Mouse (Mus musculus): Measurements from ENCODE around the gene Ifna4. TPM values are rescaled to one million over a fixed set of nuclear protein-coding genes. Genes with fewer than 3 reads are reported as not detected.
"Not testable (repeated sequence)": the region's sequence is repeated elsewhere in the genome, so short reads cannot be mapped to it uniquely, and the experiment has no call there.

Gene Ifna4
- not detected in 2 replicates for polyA plus RNA-seq (2012; rRNA removed)

DNA sequence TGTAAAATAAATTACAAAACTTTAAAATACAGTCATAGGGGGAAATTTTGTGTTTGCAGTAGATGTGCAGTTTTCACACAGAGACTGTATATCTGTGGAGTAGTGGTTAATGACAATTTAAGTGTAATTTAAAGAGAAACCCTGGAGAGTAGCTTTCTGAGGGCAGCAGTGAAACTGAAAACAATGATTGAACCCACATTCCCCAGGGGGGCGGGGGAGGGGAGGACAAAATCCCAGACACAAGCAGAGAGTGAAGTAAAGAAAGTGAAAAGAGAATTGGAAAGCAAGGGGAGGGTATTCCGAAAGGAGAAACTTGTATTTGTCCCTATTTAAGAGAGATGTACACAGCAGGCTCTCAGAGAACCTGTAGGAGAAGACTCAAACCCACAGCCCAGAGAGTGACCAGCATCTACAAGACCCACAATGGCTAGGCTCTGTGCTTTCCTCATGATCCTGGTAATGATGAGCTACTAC is at the start of gene Ifna4:
TSS of gene Ifna4 (plus strand) at position 424 of the 474 bp plus-strand sequence.
- H3K36me3 ChIP-seq (ENCODE audit: control insufficient read depth, insufficient read depth, low read length): no peaks in the 10 kb centered on the region
- no peak within 1 kb of the TSS for H3K27ac ChIP-seq (ENCODE audit: insufficient read depth, low read depth, low read length)
- 62% methylated on average over 2 of the region's 2 CpGs for WGBS
- no peaks in the 10 kb centered on the region for H3K4me1 ChIP-seq (ENCODE audit: control insufficient read depth, insufficient read depth, low read length)
- no peak for DNase-seq
- TF ChIP-seq CTCF (conservative IDR thresholded peaks at IDR 0.05; ENCODE audit: insufficient read depth, insufficient read length, low read depth, low read length): no peak
- no peak for TF ChIP-seq POLR2A (IDR thresholded peaks at IDR 0.05; ENCODE audit: low read depth, low read length)
- no peak within 1 kb of the TSS for H3K4me3 ChIP-seq (ENCODE audit: insufficient read depth, low read depth, low read length)
- H3K27me3 ChIP-seq (replicated peaks; ENCODE audit: control insufficient read depth, insufficient read depth, low read length): no peaks in the 10 kb centered on the region

DNA sequence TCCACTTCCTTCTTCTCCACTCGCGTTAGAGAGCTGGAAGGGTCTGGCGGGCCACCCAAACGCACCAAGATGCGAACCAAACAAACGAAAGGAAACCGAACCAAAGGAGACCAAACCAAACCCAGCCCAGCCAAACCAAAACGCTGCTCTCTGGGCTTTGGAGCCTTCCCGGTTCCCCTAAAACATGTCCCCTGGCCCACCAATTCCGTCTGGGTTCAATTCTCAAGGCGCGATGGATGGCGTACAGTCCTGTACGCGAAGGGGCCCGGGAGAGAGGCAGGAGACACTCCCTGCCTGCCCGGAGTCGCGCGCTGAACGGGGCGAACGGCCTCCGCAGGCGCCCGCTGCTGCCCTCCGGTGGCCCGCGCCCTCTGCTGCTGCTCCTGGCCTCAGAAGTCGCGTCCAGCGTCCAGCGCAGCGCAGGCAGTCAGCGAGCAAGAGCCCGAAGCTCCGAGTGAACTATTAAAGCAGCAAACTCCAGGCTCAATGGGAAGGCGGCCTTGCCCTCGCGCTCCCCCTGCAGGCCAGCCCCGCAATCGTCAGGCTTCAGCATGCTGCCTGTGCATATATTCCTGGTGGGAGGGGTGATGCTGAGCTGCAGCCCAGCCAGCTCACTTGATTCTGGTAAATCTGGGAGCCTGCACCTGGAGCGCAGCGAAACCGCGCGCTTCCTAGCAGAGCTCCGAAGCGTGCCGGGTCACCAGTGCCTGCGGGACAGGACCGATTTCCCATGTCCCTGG is 47.6 kb upstream of the Ifna4 start, which contains the start of gene Gm13275:
TSS of gene Gm13275 (plus strand) at position 552 of the 740 bp plus-strand sequence.
- not testable (repeated sequence) for H3K27ac ChIP-seq (ENCODE audit: insufficient read depth, low read depth, low read length); H3K4me1 ChIP-seq (ENCODE audit: control insufficient read depth, insufficient read depth, low read length); H3K27me3 ChIP-seq (replicated peaks; ENCODE audit: control insufficient read depth, insufficient read depth, low read length); H3K36me3 ChIP-seq (ENCODE audit: control insufficient read depth, insufficient read depth, low read length); H3K4me3 ChIP-seq (ENCODE audit: insufficient read depth, low read depth, low read length)
- peak; percentile 51 for DNase-seq
- WGBS: under 1% methylated on average over 16 of the region's 52 CpGs

DNA sequence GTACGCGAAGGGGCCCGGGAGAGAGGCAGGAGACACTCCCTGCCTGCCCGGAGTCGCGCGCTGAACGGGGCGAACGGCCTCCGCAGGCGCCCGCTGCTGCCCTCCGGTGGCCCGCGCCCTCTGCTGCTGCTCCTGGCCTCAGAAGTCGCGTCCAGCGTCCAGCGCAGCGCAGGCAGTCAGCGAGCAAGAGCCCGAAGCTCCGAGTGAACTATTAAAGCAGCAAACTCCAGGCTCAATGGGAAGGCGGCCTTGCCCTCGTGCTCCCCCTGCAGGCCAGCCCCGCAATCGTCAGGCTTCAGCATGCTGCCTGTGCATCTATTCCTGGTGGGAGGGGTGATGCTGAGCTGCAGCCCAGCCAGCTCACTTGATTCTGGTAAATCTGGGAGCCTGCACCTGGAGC is 44.6 kb upstream of the Ifna4 start, which contains the start of gene Gm13279:
TSS of gene Gm13279 (plus strand) at position 301 of the 400 bp plus-strand sequence.
- WGBS: no CpG with 5 or more reads among the region's 28 CpGs
- H3K4me1 ChIP-seq (ENCODE audit: control insufficient read depth, insufficient read depth, low read length); H3K36me3 ChIP-seq (ENCODE audit: control insufficient read depth, insufficient read depth, low read length); H3K27ac ChIP-seq (ENCODE audit: insufficient read depth, low read depth, low read length); DNase-seq; H3K27me3 ChIP-seq (replicated peaks; ENCODE audit: control insufficient read depth, insufficient read depth, low read length); H3K4me3 ChIP-seq (ENCODE audit: insufficient read depth, low read depth, low read length): not testable (repeated sequence)

DNA sequence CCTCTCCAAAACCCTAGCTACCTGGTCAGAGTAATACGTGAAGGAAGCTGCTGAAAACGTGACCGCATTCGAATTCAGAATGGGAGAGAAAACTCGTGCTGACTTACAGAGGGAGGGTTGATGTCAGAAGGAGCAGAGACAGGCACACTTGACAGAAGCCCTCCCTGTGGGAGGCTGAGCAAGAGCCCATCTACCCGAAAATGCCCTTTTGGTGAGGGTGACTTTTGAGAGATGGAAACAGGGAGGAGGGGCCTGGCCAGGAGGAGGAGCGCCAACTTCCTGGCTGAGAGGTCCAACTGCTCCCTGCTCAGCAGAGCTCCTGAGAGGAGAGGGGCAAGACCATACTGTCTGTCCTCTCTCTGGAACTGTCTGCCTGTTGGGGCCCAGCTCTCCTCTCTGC is 42.3 kb upstream of the Ifna4 start, which contains the start of gene Gm13285:
TSS of gene Gm13285 (plus strand) at position 301 of the 400 bp plus-strand sequence.
- not testable (repeated sequence) for H3K4me3 ChIP-seq (ENCODE audit: insufficient read depth, low read depth, low read length)
- WGBS: 12% methylated on average over 6 of the region's 7 CpGs

DNA sequence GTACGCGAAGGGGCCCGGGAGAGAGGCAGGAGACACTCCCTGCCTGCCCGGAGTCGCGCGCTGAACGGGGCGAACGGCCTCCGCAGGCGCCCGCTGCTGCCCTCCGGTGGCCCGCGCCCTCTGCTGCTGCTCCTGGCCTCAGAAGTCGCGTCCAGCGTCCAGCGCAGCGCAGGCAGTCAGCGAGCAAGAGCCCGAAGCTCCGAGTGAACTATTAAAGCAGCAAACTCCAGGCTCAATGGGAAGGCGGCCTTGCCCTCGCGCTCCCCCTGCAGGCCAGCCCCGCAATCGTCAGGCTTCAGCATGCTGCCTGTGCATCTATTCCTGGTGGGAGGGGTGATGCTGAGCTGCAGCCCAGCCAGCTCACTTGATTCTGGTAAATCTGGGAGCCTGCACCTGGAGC is 38.7 kb upstream of the Ifna4 start, which contains the start of gene Gm13287:
TSS of gene Gm13287 (plus strand) at position 301 of the 400 bp plus-strand sequence.
- not testable (repeated sequence) for H3K4me1 ChIP-seq (ENCODE audit: control insufficient read depth, insufficient read depth, low read length); H3K27me3 ChIP-seq (replicated peaks; ENCODE audit: control insufficient read depth, insufficient read depth, low read length); H3K4me3 ChIP-seq (ENCODE audit: insufficient read depth, low read depth, low read length); H3K36me3 ChIP-seq (ENCODE audit: control insufficient read depth, insufficient read depth, low read length); DNase-seq; H3K27ac ChIP-seq (ENCODE audit: insufficient read depth, low read depth, low read length)
- no CpG with 5 or more reads among the region's 29 CpGs for WGBS

More for the DNA sequence above, 42.3 kb upstream of the Ifna4 start, which contains the start of gene Gm13285:
- not testable (repeated sequence) for H3K27ac ChIP-seq (ENCODE audit: insufficient read depth, low read depth, low read length); DNase-seq; H3K27me3 ChIP-seq (replicated peaks; ENCODE audit: control insufficient read depth, insufficient read depth, low read length); H3K36me3 ChIP-seq (ENCODE audit: control insufficient read depth, insufficient read depth, low read length); H3K4me1 ChIP-seq (ENCODE audit: control insufficient read depth, insufficient read depth, low read length)

DNA sequence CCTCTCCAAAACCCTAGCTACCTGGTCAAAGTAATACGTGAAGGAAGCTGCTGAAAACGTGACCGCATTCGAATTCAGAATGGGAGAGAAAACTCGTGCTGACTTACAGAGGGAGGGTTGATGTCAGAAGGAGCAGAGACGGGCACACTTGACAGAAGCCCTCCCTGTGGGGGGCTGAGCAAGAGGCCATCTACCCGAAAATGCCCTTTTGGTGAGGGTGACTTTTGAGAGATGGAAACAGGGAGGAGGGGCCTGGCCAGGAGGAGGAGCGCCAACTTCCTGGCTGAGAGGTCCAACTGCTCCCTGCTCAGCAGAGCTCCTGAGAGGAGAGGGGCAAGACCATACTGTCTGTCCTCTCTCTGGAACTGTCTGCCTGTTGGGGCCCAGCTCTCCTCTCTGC is 36.4 kb upstream of the Ifna4 start, which contains the start of gene Gm13288:
TSS of gene Gm13288 (plus strand) at position 301 of the 400 bp plus-strand sequence.
- not testable (repeated sequence) for H3K27me3 ChIP-seq (replicated peaks; ENCODE audit: control insufficient read depth, insufficient read depth, low read length); H3K27ac ChIP-seq (ENCODE audit: insufficient read depth, low read depth, low read length); H3K4me3 ChIP-seq (ENCODE audit: insufficient read depth, low read depth, low read length); H3K4me1 ChIP-seq (ENCODE audit: control insufficient read depth, insufficient read depth, low read length); DNase-seq; H3K36me3 ChIP-seq (ENCODE audit: control insufficient read depth, insufficient read depth, low read length)
- whole genome bisulfite sequencing: no CpG with 5 or more reads among the region's 8 CpGs

DNA sequence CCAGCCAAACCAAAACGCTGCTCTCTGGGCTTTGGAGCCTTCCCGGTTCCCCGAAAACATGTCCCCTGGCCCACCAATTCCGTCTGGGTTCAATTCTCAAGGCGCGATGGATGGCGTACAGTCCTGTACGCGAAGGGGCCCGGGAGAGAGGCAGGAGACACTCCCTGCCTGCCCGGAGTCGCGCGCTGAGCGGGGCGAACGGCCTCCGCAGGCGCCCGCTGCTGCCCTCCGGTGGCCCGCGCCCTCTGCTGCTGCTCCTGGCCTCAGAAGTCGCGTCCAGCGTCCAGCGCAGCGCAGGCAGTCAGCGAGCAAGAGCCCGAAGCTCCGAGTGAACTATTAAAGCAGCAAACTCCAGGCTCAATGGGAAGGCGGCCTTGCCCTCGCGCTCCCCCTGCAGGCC is 35.9 kb upstream of the Ifna4 start:
- not testable (repeated sequence) for H3K27ac ChIP-seq (ENCODE audit: insufficient read depth, low read depth, low read length); H3K4me3 ChIP-seq (ENCODE audit: insufficient read depth, low read depth, low read length); H3K4me1 ChIP-seq (ENCODE audit: control insufficient read depth, insufficient read depth, low read length); H3K36me3 ChIP-seq (ENCODE audit: control insufficient read depth, insufficient read depth, low read length); H3K27me3 ChIP-seq (replicated peaks; ENCODE audit: control insufficient read depth, insufficient read depth, low read length)
- under 1% methylated on average over 15 of the region's 34 CpGs for WGBS
- peak; percentile 51 for DNase-seq

DNA sequence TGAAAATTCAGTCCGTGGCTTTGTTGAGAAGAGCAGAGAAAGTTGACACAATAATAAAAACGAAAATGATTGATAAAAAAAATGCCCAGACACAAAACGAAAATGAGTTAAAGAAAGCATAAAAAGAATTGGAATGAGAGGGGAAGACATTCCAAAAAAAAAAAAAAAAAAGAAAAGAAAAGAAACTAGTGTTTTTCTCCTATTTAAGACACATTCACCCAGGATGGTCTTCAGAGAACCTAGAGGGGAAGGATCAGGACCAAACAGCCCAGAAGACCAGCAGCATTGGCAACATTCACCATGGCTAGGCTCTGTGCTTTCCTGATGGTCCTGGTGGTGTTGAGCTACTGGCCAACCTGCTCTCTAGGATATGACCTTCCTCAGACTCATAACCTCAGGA is 25.7 kb upstream of the Ifna4 start, which contains the start of gene Ifna7:
TSS of gene Ifna7 (plus strand) at position 301 of the 400 bp plus-strand sequence.
- DNase-seq: no peak
- TF ChIP-seq CTCF (conservative IDR thresholded peaks at IDR 0.05; ENCODE audit: insufficient read depth, insufficient read length, low read depth, low read length) (no peak), POLR2A (IDR thresholded peaks at IDR 0.05; ENCODE audit: low read depth, low read length) (no peak)
- no peaks in the 10 kb centered on the region for H3K27me3 ChIP-seq (replicated peaks; ENCODE audit: control insufficient read depth, insufficient read depth, low read length)
- H3K4me3 ChIP-seq (ENCODE audit: insufficient read depth, low read depth, low read length): no peak within 1 kb of the TSS
- H3K27ac ChIP-seq (ENCODE audit: insufficient read depth, low read depth, low read length): no peak within 1 kb of the TSS
- WGBS: 57% methylated on average over 3 of the region's 3 CpGs
- no peaks in the 10 kb centered on the region for H3K36me3 ChIP-seq (ENCODE audit: control insufficient read depth, insufficient read depth, low read length)
- no peaks in the 10 kb centered on the region for H3K4me1 ChIP-seq (ENCODE audit: control insufficient read depth, insufficient read depth, low read length)

All from kidney, adult 2 months (tissue).